In the genomic region with DNA sequence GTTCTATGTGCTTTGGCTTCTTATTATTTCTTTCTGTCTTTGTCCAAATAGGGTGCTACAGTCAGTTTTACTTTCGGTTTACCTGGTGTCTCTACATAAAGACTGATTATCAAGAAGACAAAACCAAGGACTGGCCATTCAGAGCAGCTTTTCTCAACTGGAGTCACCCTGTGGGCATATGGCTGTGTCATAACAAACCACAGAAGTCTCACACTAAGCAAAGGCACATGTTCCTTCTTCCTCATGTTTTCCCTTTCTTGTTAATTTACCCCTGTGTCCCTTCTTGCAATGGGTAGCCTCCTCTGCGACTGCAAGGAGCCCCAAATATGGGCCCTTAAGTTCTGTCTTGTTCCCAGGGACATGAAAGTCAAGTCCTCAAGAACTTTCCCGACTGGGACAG, we compare ENCODE assay signal across 27 mouse cellular contexts.
DNase-seq lines count a peak whose midpoint lies in the region; ATAC-seq and TF ChIP-seq lines count a peak whose summit lies in the region.
"Had no signal": no experiment of that assay in that cellular context is flagged by ENCODE, and none has a peak within 500 bp of the region (broad histone marks: within the 10 kb centered on the region; RNA-seq: fewer than 3 reads in every experiment).

No protein-coding gene starts in this region.

- H3K27ac ChIP-seq in liver, embryonic 11.5 days (ENCODE audit: low read depth, low read length): no peak overlapping the region
- H3K27ac ChIP-seq in liver, postnatal 0 days (ENCODE audit: low read depth): peak overlapping the region; percentile 67
- H3K27ac ChIP-seq in midbrain, embryonic 13.5 days: no peak overlapping the region
- H3K27ac ChIP-seq: embryonic facial prominence, embryonic 10.5 days; heart, embryonic 10.5 days; hindbrain, embryonic 15.5 days; kidney, postnatal 0 days; lung, embryonic 15.5 days; midbrain, embryonic 15.5 days; neural tube, embryonic 13.5 days had no signal

- DNase-seq in lung, postnatal 36 days: peak; percentile 6
- DNase-seq in lung, postnatal 4 days: no peak
- no peak for DNase-seq in liver, embryonic 11.5 days (ENCODE audit: low spot score)
- no peak for DNase-seq in liver, postnatal 0 days
- DNase-seq in urinary bladder, postnatal 36 days (ENCODE audit: low spot score in 2 of 2): no peak
- DNase-seq in layer of hippocampus, postnatal 10 days (ENCODE audit: low spot score in 2 of 2): no peak
- DNase-seq in right cerebral cortex, adult 18-20 months: no peak
- DNase-seq: B cell, adult 2 months; cerebellum, adult 9-10 months; forebrain, postnatal 0 days; gastrocnemius, postnatal 36 days; heart, postnatal 4 days; kidney, adult 2 months; right cerebral cortex, postnatal 4 days; thymus, postnatal 25 days had no signal

- no peak overlapping the region for H3K9ac ChIP-seq in liver, embryonic 11.5 days (ENCODE audit: low read depth, low read length)
- no peak overlapping the region for H3K9ac ChIP-seq in liver, postnatal 0 days (replicated peaks)
- no peak overlapping the region for H3K9ac ChIP-seq in midbrain, embryonic 13.5 days (replicated peaks)
- H3K9ac ChIP-seq: forebrain, postnatal 0 days; hindbrain, embryonic 15.5 days; lung, embryonic 15.5 days; midbrain, embryonic 15.5 days; neural tube, embryonic 13.5 days had no signal

- H3K36me3 ChIP-seq in liver, embryonic 11.5 days (ENCODE audit: control insufficient read depth, insufficient read depth, low read length): no peaks in the 10 kb centered on the region
- H3K36me3 ChIP-seq in liver, postnatal 0 days (replicated peaks; ENCODE audit: insufficient read depth, low read length): no peaks in the 10 kb centered on the region
- no peaks in the 10 kb centered on the region for H3K36me3 ChIP-seq in midbrain, embryonic 13.5 days
- H3K36me3 ChIP-seq: embryonic facial prominence, embryonic 10.5 days; G1E; heart, embryonic 10.5 days; hindbrain, embryonic 15.5 days; lung, embryonic 15.5 days; midbrain, embryonic 15.5 days; neural tube, embryonic 13.5 days had no signal

- no peaks in the 10 kb centered on the region for H3K9me3 ChIP-seq in liver, embryonic 11.5 days (ENCODE audit: control insufficient read depth, low read length)
- no peaks in the 10 kb centered on the region for H3K9me3 ChIP-seq in liver, postnatal 0 days (ENCODE audit: low read length)
- no peaks in the 10 kb centered on the region for H3K9me3 ChIP-seq in midbrain, embryonic 13.5 days
- H3K9me3 ChIP-seq: embryonic facial prominence, embryonic 10.5 days; heart, embryonic 10.5 days; hindbrain, embryonic 15.5 days; lung, embryonic 15.5 days; midbrain, embryonic 15.5 days; neural tube, embryonic 13.5 days had no signal

- TF ChIP-seq CTCF in liver, postnatal 0 days (IDR thresholded peaks at IDR 0.05; ENCODE audit: low read depth): no peak

- 0 out of 2 replicates have a peak, but pooled peaks have one; percentile 39 for ATAC-seq in liver, embryonic 11.5 days (replicated peaks; ENCODE audit: low FRiP score)
- peak; percentile 80 for ATAC-seq in liver, postnatal 0 days
- ATAC-seq in midbrain, embryonic 13.5 days: no peak
- ATAC-seq: forebrain, postnatal 0 days; midbrain, embryonic 15.5 days; Patski had no signal

- TF ChIP-seq EP300 in liver, postnatal 0 days (IDR thresholded peaks at IDR 0.05; ENCODE audit: low read depth): no peak

- H3K4me2 ChIP-seq in liver, embryonic 11.5 days: no peak overlapping the region
- no peak overlapping the region for H3K4me2 ChIP-seq in liver, postnatal 0 days (ENCODE audit: low read depth, low read length)
- no peak overlapping the region for H3K4me2 ChIP-seq in midbrain, embryonic 13.5 days (replicated peaks)
- H3K4me2 ChIP-seq: hindbrain, embryonic 15.5 days; lung, embryonic 15.5 days; midbrain, embryonic 15.5 days; neural tube, embryonic 13.5 days had no signal

- no peaks in the 10 kb centered on the region for H3K27me3 ChIP-seq in liver, embryonic 11.5 days (replicated peaks; ENCODE audit: control insufficient read depth, insufficient read depth, low read length)
- no peaks in the 10 kb centered on the region for H3K27me3 ChIP-seq in liver, postnatal 0 days (ENCODE audit: insufficient read depth, low read length)
- no peaks in the 10 kb centered on the region for H3K27me3 ChIP-seq in midbrain, embryonic 13.5 days
- H3K27me3 ChIP-seq: CH12.LX; hindbrain, embryonic 15.5 days; lung, embryonic 15.5 days; midbrain, embryonic 15.5 days; neural tube, embryonic 13.5 days; Patski had no signal

- WGBS in liver, embryonic 11.5 days: 69% methylated on average over 3 of the region's 3 CpGs
- WGBS in liver, postnatal 0 days (ENCODE audit: insufficient replicate concordance): 38% methylated on average over 3 of the region's 3 CpGs
- WGBS in midbrain, embryonic 13.5 days: 71% methylated on average over 3 of the region's 3 CpGs

- no peaks in the 10 kb centered on the region for H3K4me1 ChIP-seq in liver, embryonic 11.5 days (replicated peaks; ENCODE audit: control insufficient read depth, insufficient read depth, low read length)
- H3K4me1 ChIP-seq in liver, postnatal 0 days (ENCODE audit: insufficient read depth): no peaks in the 10 kb centered on the region
- H3K4me1 ChIP-seq in midbrain, embryonic 13.5 days (replicated peaks): no peaks in the 10 kb centered on the region
- H3K4me1 ChIP-seq: embryonic facial prominence, embryonic 10.5 days; heart, embryonic 10.5 days; hindbrain, embryonic 15.5 days; lung, embryonic 15.5 days; midbrain, embryonic 15.5 days; neural tube, embryonic 13.5 days had no signal

- H3K4me3 ChIP-seq in liver, embryonic 11.5 days (ENCODE audit: low read depth, low read length): no peak overlapping the region
- no peak overlapping the region for H3K4me3 ChIP-seq in liver, postnatal 0 days (ENCODE audit: low read depth, low read length)
- no peak overlapping the region for H3K4me3 ChIP-seq in midbrain, embryonic 13.5 days (replicated peaks)
- H3K4me3 ChIP-seq: embryonic facial prominence, embryonic 10.5 days; heart, embryonic 10.5 days; hindbrain, embryonic 15.5 days; lung, embryonic 15.5 days; midbrain, embryonic 15.5 days; myocyte; neural tube, embryonic 13.5 days had no signal
